Mouse (Mus musculus): ENCODE results near the gene Vmn1r119.
"Not testable (repeated sequence)": the region's sequence is repeated elsewhere in the genome, so short reads cannot be mapped to it uniquely, and the experiment has no call there.

The Vmn1r119 gene

DNA sequence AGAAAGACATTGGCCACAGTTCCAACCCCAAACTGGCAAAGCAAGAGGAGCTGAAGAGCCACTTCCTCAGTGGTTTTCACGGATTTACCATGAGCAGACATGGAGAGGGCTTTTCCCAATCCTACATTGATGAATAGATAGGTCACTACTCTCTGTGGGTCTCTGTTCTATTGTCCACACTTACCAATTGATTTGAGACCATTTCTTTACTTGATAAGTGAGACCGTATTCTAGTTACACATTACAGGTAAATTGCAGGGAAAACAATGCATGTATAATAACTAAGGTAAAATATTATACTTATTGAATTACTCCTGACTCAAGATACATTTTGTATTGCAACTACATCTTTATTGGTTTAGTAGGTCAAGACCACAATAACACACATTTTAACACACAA, at the start of gene Vmn1r119:
Gene Vmn1r119, minus strand, starts transcription at position 101 of the 400 bp plus-strand sequence.
- DNase-seq (ENCODE audit: low spot score in 2 of 2) = not testable (repeated sequence)

- DNase-seq (ENCODE audit: low spot score in 2 of 2) = not testable (repeated sequence)
Measured at GRCm38 (mm10) chr7:21053684-21054083, 41.4 kb upstream of the Vmn1r119 start, which contains the start of gene Vmn1r120. Gene Vmn1r120 (minus strand): TSS chr7:21053784.
